In the genomic region with DNA sequence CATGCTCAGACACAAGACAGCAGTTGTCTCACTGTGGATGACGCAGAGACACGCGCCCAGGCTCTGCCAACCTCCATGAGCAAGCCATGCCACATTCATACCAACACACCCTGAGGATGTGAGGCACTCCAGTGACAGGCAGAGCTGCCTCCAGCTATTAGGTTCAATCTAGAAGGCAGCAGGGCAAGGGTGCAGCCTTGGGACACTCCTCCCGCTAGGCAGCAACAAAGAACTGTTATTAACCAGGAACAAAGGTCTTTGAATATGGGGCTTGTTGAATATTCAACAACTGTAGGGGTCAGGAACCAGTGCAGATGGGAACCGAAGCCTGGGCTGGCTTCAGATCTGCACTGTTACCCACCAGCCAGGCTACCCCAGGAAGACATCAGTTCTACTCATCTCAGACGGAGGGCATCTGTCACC, we compare ENCODE assay signal across 12 mouse cellular contexts. TPM values are rescaled to one million over a fixed set of nuclear protein-coding genes. Genes with fewer than 3 reads are reported as not detected.
DNase-seq lines count a peak whose midpoint lies in the region; ATAC-seq lines count a peak whose summit lies in the region.
"Had no signal": no experiment of that assay in that cellular context is flagged by ENCODE, and none has a peak within 500 bp of the region (broad histone marks: within the 10 kb centered on the region; RNA-seq: fewer than 3 reads in every experiment).

No protein-coding gene starts in this region.

- no peak overlapping the region for H3K4me3 ChIP-seq in hindbrain, embryonic 12.5 days
- no peak overlapping the region for H3K4me3 ChIP-seq in stomach, embryonic 16.5 days (replicated peaks; ENCODE audit: low read length)

- 0 out of 2 replicates have a peak, but pooled peaks cover 4% of the 10 kb centered on the region for H3K36me3 ChIP-seq in hindbrain, embryonic 12.5 days
- H3K36me3 ChIP-seq in stomach, embryonic 16.5 days (ENCODE audit: control insufficient read depth, insufficient read depth, low read length) = no peaks in the 10 kb centered on the region

- peak; percentile 27 for DNase-seq in embryo, embryonic 10 days (ENCODE audit: low spot score)
- DNase-seq in embryo, embryonic 9.5 days (ENCODE audit: extremely low spot score) = no peak
- DNase-seq in retina, postnatal 1 day = peak; percentile 26
- DNase-seq in retina, embryonic 14.5 days (ENCODE audit: low spot score) = no peak
- no peak for DNase-seq in cerebellum, postnatal 10 days
- DNase-seq: gastrocnemius, postnatal 14 days; heart, postnatal 14 days; liver, postnatal 0 days had no signal

- H3K4me2 ChIP-seq in hindbrain, embryonic 12.5 days (replicated peaks) = no peak overlapping the region
- H3K4me2 ChIP-seq in stomach, embryonic 16.5 days (ENCODE audit: low read depth, low read length) = no peak overlapping the region

- H3K27ac ChIP-seq in hindbrain, embryonic 12.5 days = no peak overlapping the region
- H3K27ac ChIP-seq in stomach, embryonic 16.5 days (ENCODE audit: low read length) = no peak overlapping the region

- peak; percentile 82 for ATAC-seq in hindbrain, embryonic 12.5 days (ENCODE audit: low FRiP score)
- ATAC-seq in stomach, embryonic 16.5 days (ENCODE audit: insufficient read depth, low FRiP score) = peak; percentile 42; the same call in 1 of the 2 replicates
- no peak for ATAC-seq in erythroblast, adult 5-6 weeks (replicated peaks; ENCODE audit: low FRiP score, poor library complexity, severe bottlenecking)
- ATAC-seq: liver, postnatal 0 days had no signal

- no peak overlapping the region for H3K9ac ChIP-seq in hindbrain, embryonic 12.5 days
- no peak overlapping the region for H3K9ac ChIP-seq in stomach, embryonic 16.5 days (ENCODE audit: low read length)
- H3K9ac ChIP-seq: liver, postnatal 0 days had no signal

- H3K9me3 ChIP-seq in hindbrain, embryonic 12.5 days (replicated peaks) = no peaks in the 10 kb centered on the region
- no peaks in the 10 kb centered on the region for H3K9me3 ChIP-seq in stomach, embryonic 16.5 days (replicated peaks; ENCODE audit: control insufficient read depth, low read length)

- H3K4me1 ChIP-seq in hindbrain, embryonic 12.5 days = peaks cover 8% of the 10 kb centered on the region
- no peaks in the 10 kb centered on the region for H3K4me1 ChIP-seq in stomach, embryonic 16.5 days (ENCODE audit: control insufficient read depth, insufficient read depth, low read length)

- WGBS in hindbrain, embryonic 12.5 days = 33% methylated on average over 6 of the region's 6 CpGs
- 70% methylated on average over 6 of the region's 6 CpGs for WGBS in stomach, embryonic 16.5 days

- H3K27me3 ChIP-seq in hindbrain, embryonic 12.5 days = no peaks in the 10 kb centered on the region
- no peaks in the 10 kb centered on the region for H3K27me3 ChIP-seq in stomach, embryonic 16.5 days (ENCODE audit: control insufficient read depth, insufficient read depth, low read length)

RNA-seq across cellular contexts. Expression of gene Tmc7, which starts 15.4 kb away (rescaled TPM):
- polyA plus RNA-seq in hindbrain, embryonic 12.5 days (2016; fragmentation: Nextera tagmentation; extraction: Ambion mirVana) = 8.4 and 8.5 TPM in 2 replicates
- polyA plus RNA-seq in stomach, embryonic 16.5 days (2015; fragmentation: Nextera tagmentation; extraction: Ambion mirVana) = 13.1 and 14.8 TPM in 2 replicates
- total RNA-seq in erythroblast, adult 5-6 weeks (2015; ENCODE audit: low replicate concordance) = not detected in 2 replicates
- total RNA-seq in erythroblast, adult 5-6 weeks (2017; ENCODE audit: low replicate concordance) = 0.14 TPM in 1 of 2 replicates, not detected in the other
- total RNA-seq: common myeloid progenitor, adult 5-6 weeks had no signal

RNA-seq across cellular contexts. Expression of gene Tmc5, which starts 28.0 kb away (rescaled TPM):
- polyA plus RNA-seq in hindbrain, embryonic 12.5 days (2016; fragmentation: Nextera tagmentation; extraction: Ambion mirVana) = 0.10 and 0.55 TPM in 2 replicates
- polyA plus RNA-seq in stomach, embryonic 16.5 days (2015; fragmentation: Nextera tagmentation; extraction: Ambion mirVana) = 2.4 and 2.6 TPM in 2 replicates
- not detected in 2 replicates for total RNA-seq in erythroblast, adult 5-6 weeks (2015; ENCODE audit: low replicate concordance)
- not detected in 2 replicates for total RNA-seq in erythroblast, adult 5-6 weeks (2017; ENCODE audit: low replicate concordance)
- total RNA-seq: common myeloid progenitor, adult 5-6 weeks had no signal

RNA-seq across cellular contexts. Expression of gene Coq7, which starts 36.0 kb away (rescaled TPM):
- polyA plus RNA-seq in hindbrain, embryonic 12.5 days (2016; fragmentation: Nextera tagmentation; extraction: Ambion mirVana) = 83.3 and 90.4 TPM in 2 replicates
- 88.7 and 90.9 TPM in 2 replicates for polyA plus RNA-seq in stomach, embryonic 16.5 days (2015; fragmentation: Nextera tagmentation; extraction: Ambion mirVana)
- total RNA-seq in erythroblast, adult 5-6 weeks (2015; ENCODE audit: low replicate concordance) = 8.5 and 8.6 TPM in 2 replicates
- 2.2 and 5.3 TPM in 2 replicates for total RNA-seq in erythroblast, adult 5-6 weeks (2017; ENCODE audit: low replicate concordance)

Comparison
In these comparisons a context has a peak if more than half of its experiments do, and no peak if none do; other contexts are left out.
1. DNase-seq: peak in embryo, embryonic 10 days (single experiment) and retina, postnatal 1 day (single experiment); none in embryo, embryonic 9.5 days (single experiment), retina, embryonic 14.5 days (single experiment) and cerebellum, postnatal 10 days (0 of 2).